Mouse (Mus musculus): ENCODE measurements around the gene Kdelr1.

DNA sequence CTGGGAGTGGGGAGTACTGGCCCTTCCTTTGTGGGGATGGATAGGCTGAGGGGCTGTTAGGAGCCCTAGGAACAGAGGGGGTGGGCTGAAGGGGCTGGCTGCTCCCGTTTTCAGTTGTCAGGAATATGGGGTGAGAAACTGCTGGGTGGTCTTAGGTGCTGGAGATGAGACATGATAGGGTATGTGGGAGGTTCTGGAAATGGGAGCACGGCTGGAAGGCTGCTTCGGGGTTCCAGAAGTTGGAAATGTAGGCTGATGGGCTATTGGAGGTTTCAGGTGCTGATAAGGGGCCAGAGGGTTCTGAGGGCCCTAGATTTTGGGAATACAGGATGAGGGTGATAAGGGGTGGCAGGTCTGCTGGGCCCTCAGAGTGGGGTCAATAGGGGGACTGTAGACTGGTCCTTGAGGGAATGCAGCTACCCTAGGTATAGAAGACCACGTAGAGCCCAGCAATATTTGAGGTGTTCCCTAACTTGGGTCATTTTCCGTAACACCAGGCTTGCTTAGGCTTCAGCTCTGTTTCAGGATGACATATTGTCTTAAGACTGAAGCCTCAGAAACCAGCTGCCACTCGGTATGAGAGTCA is 23.5 kb downstream of the Kdelr1 start:
- TF ChIP-seq POLR2A (IDR thresholded peaks at IDR 0.05; ENCODE audit: borderline replicate concordance, extremely low read depth, insufficient read depth, insufficient read length, poor library complexity, severe bottlenecking) = no peak
- no peak for TF ChIP-seq CTCF (IDR thresholded peaks at IDR 0.05; ENCODE audit: borderline replicate concordance, extremely low read depth, insufficient read depth, insufficient read length)

All from brain, embryonic 14.5 days (tissue).